Mouse (Mus musculus) splenic B cell, adult 2 months (primary cell): Measurements from ENCODE around the gene Arnt2.

Source experiments
- DNase-seq: peaks from one replicate; pipeline ENCODE4 v3.0.0-alpha.2; 2011; ENCODE audit warnings: low read depth, low spot score
- H3K27me3 ChIP-seq: 2 replicates; pipeline ENCODE4 v1.6.1; 2012; ENCODE audit warnings: mild to moderate bottlenecking, low read length, moderate library complexity, mixed read lengths; ENCODE audit not compliant: control insufficient read depth, poor library complexity, insufficient read depth, severe bottlenecking
- H3K36me3 ChIP-seq: 2 replicates; pipeline ENCODE4 v1.6.1; 2012; ENCODE audit warnings: mild to moderate bottlenecking, low read length, moderate library complexity, mixed read lengths; ENCODE audit not compliant: control insufficient read depth, poor library complexity, insufficient read depth, severe bottlenecking

The Arnt2 gene

DNA sequence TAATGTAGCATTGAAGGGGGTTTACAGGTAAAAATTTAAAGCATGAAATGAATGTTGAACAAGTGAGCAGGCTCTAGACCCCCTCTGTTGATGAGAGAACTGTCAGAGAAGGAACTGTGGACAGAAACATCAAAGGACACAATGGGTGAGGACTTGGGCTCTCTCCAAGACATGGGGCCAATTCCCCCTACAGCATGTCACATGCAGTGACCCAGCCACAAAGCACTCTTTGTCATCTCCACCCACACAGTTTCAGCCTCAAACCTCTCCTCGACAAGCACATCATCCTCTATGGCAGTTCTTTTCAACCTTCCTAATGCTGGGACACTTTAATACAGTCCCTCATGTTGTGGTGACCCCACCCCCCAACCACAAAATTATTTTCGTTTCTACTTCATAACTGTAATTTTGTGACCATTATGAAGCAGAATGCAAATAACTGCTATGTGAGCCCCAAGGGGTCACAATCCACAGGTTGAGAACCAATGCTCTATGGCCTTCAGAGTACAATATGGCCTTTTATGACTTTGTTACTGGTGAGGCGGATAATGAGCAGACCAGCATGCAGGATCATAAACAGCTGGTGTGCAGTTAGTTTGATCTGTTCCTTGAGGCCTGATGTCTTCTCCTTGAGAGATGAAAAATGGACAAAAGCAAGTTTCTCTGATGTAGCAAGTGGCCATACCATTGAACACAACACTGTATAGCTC, 10.8 kb upstream of the Arnt2 start:
- no peak for DNase-seq
- no peaks in the 10 kb centered on the region for H3K27me3 ChIP-seq
- no peaks in the 10 kb centered on the region for H3K36me3 ChIP-seq

DNA sequence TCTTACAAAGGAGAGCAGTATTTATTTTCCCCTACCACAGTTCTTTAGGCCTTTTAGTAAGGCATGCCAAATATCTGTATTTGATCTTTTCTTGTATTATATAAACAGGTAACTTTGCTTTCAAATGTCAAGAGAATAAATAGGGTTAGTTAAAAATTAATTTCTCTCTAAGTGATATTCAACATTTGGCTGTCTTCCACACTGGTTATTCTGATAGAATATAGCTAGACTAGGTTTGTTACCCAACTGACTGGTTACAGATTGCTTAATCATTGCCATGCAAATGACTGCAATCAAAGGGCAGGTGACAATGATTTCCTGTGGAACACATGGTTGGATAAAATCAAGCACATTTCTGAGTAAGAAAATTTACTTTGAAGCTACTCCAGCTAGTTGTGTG, 7.5 kb upstream of the Arnt2 start:
- no peak for DNase-seq
- H3K27me3 ChIP-seq: no peaks in the 10 kb centered on the region

DNA sequence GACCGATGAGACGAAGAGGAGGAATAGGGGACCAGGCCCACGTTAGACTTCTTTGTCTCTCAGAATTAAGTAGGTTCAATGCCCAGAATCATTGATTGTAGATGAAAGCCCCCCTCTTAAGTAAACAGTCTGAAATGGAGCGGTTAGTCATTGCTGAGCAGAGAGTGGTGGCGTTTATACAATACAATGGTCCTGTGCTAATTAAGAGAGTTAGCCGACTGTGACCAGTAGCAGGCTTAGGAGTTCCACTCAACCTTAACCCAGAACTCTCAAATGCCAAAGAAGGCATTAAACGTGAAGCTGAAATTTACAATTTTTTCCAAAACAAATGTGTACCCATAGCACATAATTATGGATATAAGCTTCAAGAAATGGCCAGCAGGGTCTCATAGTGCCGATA, 2.6 kb upstream of the Arnt2 start:
- H3K27me3 ChIP-seq: no peaks in the 10 kb centered on the region; the same call in 1 of the 2 replicates
- H3K36me3 ChIP-seq: no peaks in the 10 kb centered on the region
- no peak for DNase-seq

More for the DNA sequence above, 7.5 kb upstream of the Arnt2 start:
- no peaks in the 10 kb centered on the region for H3K36me3 ChIP-seq

DNA sequence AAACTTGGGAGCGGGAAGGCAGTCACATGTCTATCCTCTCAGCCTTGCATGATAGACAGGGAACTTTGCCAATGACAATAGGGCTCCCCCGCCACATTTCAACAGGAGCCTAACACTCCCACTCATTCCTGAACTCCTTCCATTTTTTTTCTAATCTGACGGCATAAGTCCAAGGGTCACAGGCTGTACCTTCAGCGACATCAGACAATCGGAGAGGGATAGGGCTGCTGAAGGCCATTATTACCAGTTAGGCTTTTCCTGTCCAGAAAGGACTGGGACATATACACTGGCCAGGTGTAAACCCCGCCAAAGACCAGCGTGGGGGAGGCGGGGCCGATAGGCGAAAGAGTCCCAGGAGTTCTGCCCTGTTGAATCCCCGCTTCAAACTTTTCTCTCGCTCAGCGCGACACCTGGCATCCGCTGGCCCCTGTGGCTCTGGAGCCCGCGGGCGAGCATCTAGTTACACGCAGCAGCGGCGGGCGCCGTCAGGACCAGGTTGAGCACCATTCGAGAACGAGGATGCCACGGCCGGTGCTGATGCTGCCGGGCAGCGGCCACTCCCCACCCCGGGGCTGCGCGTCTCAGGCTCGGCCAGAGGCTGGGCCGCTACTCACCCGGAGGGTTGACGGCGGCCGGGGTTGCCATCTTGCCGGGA, 608 bp downstream of the Arnt2 start:
- DNase-seq: no peak
- Histone ChIP-seq H3K27me3 (no peaks in the 10 kb centered on the region; the same call in 1 of the 2 replicates), H3K36me3 (no peaks in the 10 kb centered on the region)

DNA sequence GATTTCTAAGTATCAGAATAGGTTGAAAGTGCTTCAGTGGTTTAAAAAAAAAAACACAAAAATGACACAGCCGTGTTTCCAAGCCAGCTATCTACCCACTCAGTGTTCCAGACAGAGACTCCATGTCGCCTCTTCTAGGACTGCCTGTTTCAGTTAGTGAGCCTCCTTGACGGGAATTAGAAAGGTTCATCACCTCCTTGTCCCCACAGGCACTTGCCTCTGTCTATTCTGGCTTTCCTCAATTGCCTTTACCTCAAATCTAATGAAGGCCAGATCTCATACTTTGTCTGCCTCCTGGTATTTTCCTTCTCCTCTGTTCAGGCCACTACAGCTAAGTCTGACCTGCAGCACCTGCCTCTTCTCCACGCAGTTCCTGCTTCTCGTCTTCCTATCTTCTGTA, 1.7 kb downstream of the Arnt2 start:
- H3K36me3 ChIP-seq: no peaks in the 10 kb centered on the region
- DNase-seq: no peak
- H3K27me3 ChIP-seq: no peaks in the 10 kb centered on the region; the same call in 1 of the 2 replicates

DNA sequence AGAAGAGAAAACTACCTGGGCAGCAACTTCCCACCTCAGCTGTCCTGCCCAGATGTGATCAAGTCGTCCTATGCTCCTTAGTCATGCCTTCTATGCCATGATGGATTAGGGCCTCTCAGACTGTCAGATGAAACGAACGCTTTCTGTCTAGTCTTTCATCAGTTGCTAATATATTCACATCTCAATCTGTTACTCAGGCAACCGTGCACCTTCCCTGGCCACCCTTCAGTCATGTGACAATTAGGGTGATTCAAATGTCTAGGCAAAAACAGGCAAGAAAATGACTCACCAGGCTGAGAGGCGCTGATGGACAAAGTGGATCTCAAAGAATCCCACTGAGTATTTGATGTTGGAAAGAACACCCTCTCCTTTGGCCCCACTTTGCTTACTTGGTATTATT, 6.6 kb downstream of the Arnt2 start:
- no peak for DNase-seq
- no peaks in the 10 kb centered on the region for H3K27me3 ChIP-seq

DNA sequence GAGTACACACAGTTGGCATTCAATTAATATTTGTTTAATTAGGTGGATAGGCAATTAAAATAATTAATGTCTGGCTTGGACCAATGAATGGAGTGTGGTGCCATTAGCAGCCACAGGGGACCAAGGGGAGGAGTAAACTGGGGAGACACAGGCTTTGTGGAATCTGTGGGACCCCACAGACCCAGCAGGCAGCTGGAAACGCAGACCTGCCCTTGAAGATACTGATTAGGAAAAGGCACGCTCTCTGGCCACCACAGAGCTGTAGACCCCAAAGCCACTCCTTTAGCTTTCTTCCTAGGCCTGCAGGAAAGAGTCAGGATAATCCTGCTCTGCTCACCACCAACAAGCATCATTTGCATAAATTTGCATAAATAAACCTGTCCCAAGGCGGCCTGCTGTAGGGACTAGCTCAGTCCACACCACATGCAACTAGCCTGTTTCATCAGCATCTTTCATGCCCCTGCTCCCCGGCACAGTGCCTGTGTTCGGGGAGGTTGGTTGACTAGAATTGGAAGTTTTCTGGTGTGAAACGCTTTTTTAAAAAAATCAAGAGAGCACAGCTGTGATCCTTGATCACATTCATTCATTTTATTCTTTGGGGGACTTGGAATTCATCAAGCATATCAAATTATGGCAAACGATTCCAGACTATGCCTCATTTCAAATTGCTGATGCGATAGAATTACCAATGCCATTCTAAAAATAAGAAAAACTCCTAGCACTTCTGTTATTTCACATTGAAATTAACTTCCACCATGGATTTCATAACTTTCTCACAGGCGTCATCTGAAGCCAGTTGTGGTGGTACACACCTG, 8.1 kb downstream of the Arnt2 start:
- H3K36me3 ChIP-seq: no peaks in the 10 kb centered on the region
- H3K27me3 ChIP-seq: no peaks in the 10 kb centered on the region
- no peak for DNase-seq

More for the DNA sequence above, 6.6 kb downstream of the Arnt2 start:
- H3K36me3 ChIP-seq: no peaks in the 10 kb centered on the region

DNA sequence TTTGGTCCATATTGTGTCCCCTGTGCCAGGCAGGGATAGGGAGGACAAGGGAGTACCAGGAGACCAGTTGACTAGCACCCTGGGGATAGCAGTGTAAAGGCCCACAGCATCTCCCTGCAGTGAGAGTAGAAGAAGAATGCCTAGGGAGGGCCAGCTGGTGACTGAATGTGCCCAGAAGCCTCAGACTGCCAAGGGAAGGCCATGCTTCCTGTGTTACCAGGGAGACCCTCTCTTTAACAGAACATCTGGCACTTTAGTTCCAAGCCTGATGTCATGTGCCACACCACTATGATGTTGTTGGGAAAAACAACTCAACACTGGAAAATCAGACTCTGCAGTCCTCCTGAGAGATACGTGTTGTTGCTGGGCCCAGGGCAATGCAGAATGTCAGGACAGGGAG, 12.7 kb downstream of the Arnt2 start:
- H3K27me3 ChIP-seq: no peaks in the 10 kb centered on the region
- no peaks in the 10 kb centered on the region for H3K36me3 ChIP-seq
- no peak for DNase-seq

DNA sequence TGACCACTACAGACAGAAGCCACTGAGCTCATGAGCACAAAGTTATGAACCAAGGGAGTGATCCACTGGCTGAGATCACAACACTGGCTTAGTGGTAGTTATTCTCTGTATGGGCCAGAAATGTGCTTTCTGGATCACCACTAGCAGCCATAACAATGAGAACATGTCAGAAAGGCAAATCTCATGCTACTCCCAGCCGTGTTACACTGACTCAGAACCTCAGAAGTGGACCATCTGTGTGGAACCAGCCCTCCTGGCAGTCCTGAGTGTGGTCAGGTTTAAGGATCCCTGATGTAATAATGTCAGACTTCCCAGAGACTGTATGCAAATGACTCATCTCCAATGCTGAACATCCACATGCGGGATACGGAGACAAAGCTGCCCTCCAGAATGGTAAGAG, 13.4 kb downstream of the Arnt2 start:
- DNase-seq: no peak
- H3K27me3 ChIP-seq: no peaks in the 10 kb centered on the region
- H3K36me3 ChIP-seq: no peaks in the 10 kb centered on the region

DNA sequence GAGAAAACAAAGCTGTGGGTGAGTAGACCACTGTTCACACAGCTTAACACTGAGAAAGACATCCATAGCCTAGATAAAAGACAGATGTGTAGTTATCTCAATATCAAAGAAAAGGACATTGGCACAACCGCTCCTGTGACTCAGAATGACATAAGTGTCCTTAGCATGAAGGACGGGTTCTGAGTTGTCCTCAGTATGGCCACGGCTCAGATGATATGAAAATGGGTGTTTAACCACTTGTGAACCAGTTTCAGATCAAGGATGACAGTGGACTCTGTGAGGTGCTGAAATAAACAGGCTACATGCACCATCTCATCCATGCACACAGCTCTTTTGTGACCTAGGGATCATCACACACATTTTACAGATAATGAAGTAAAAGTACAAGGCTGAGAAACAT, 22.1 kb downstream of the Arnt2 start:
- DNase-seq: no peak
- no peaks in the 10 kb centered on the region for H3K36me3 ChIP-seq
- H3K27me3 ChIP-seq: no peaks in the 10 kb centered on the region

DNA sequence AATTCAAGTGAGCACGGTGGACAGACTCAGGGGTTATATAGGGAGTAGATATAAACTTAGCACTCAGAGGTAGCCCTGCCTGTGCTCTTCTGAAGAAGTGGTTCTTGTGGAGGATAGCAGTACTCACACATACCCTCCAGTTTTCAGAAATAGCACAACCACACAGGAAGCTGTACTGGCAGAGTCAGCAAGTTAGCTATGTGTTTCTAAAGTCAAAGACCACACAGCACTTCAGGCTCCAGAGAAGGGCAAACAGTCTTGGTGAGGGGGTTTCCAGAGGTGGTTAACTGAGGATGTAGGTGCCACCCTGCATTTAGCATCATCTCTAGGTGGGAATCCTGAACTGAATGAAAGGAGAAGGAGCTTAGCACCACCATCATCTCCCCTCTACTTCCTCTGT, 23.5 kb downstream of the Arnt2 start:
- Histone ChIP-seq H3K27me3 (no peaks in the 10 kb centered on the region), H3K36me3 (no peaks in the 10 kb centered on the region)
- no peak for DNase-seq

DNA sequence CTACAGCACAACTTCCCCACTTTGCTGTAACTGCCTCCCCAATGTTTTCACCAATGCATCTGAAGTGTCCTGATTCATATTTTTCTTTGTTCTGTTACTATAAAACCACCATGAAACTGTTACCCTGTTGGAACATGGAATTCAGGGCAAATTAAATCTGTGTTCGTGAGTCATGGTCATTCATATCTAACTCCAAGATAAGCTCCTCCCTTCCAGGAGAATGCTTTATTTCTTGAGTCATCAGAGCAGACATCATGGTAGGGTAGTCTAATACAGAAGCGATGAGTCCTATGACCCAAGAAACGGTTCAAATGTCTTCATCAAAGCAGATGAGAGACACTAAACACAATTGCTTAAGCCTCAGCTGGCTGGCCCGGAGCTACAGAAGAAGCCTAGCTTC, 25.2 kb downstream of the Arnt2 start:
- no peak for DNase-seq
- Histone ChIP-seq H3K27me3 (no peaks in the 10 kb centered on the region), H3K36me3 (no peaks in the 10 kb centered on the region)

DNA sequence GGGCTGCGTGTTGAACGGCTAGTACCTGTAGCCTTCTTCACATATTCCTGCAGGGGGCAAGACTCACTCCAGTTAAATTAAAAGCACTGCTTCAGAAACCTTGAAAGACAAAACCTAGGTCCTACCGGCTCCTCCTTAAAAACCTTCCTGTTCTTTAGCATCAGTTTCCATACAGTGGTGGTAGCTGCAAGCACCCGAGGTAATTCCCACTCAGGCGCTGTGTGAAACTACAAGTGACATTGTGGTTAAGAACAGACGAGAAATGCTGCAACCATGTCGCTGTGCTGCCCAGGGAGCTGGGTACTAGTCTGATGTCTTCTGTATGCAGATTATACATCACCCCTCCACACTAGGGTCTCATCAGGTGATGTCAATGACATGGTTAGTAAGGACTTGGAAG, 25.9 kb downstream of the Arnt2 start:
- DNase-seq: no peak
- no peaks in the 10 kb centered on the region for H3K27me3 ChIP-seq
- H3K36me3 ChIP-seq: no peaks in the 10 kb centered on the region

DNA sequence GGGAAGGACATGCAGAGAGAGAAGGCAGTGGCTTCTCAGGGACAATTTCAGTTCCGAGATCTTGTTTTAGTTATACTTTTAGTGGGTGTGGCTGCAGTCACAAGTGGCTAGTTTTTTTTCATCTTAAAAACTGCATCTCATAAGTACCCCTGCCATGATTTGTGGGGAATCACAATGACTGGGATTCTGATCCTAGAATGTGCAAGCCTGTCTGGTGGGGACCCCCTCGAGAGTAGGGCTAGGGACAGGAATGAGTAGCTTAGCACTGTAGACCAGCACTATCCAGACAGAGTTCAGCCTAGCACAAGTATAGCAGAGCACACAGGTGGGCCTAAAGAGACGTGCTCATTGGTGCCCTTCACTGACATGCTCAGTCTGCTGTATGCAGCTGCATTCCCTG, 27.6 kb downstream of the Arnt2 start:
- no peaks in the 10 kb centered on the region for H3K36me3 ChIP-seq
- no peaks in the 10 kb centered on the region for H3K27me3 ChIP-seq
- no peak for DNase-seq

DNA sequence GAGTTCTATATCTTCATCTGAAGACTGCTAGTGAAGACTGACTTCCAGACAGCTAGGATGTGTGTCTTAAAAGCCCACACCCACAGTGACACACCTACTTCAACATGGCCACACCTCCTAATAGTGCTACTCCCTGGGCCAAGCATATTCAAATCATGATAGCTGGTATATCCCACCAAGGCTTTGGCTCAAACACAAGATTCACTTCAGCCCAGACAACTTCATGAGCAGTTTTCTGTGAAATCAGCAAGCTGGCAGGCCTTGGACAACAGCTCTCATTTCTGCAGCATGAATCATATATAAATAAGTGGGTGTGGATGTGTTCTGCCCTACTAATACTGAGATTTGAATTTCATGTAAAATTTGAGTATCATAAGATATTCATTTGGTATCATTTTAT, 29.2 kb downstream of the Arnt2 start:
- DNase-seq: no peak
- Histone ChIP-seq H3K27me3 (no peaks in the 10 kb centered on the region), H3K36me3 (no peaks in the 10 kb centered on the region)
